Mouse (Mus musculus) midbrain, embryonic 11.5 days (tissue): ENCODE measurements around the gene Schip1. TPM values are rescaled to one million over a fixed set of nuclear protein-coding genes. Genes with fewer than 3 reads are reported as not detected.

ENCODE experiments used
- ATAC-seq: fragments of 200-750 bp; cut with Nextera tagmentation; 2 replicates; pipeline ENCODE4 v1.8.0; 2017; ENCODE audit warnings: moderate TSS enrichment, moderate library complexity; ENCODE audit not compliant: low FRiP score
- DNase-seq: peaks from one replicate; pipeline ENCODE4 v3.0.0; 2015; ENCODE audit warnings: low spot score; ENCODE audit errors: missing footprints
- H3K27ac ChIP-seq: fragments of 300-500 bp; sonication (generic); 2 replicates; pipeline ENCODE4 v1.5.1; 2014; ENCODE audit warnings: low read depth, low read length
- H3K27me3 ChIP-seq: fragments of 300-500 bp; sonication (generic); 2 replicates; pipeline ENCODE4 v1.6.1; 2014; ENCODE audit warnings: mild to moderate bottlenecking, low read length, moderate library complexity, mixed read lengths; ENCODE audit not compliant: control insufficient read depth, insufficient read depth
- H3K36me3 ChIP-seq: fragments of 300-500 bp; sonication (generic); 2 replicates; pipeline ENCODE4 v1.6.1; 2014; ENCODE audit warnings: mild to moderate bottlenecking, low read length, moderate library complexity, mixed read lengths; ENCODE audit not compliant: control insufficient read depth, insufficient read depth
- H3K4me1 ChIP-seq: fragments of 300-500 bp; sonication (generic); 2 replicates; pipeline ENCODE4 v1.6.1; 2014; ENCODE audit warnings: low read length; ENCODE audit not compliant: control insufficient read depth, insufficient read depth
- H3K4me2 ChIP-seq: fragments of 300-500 bp; sonication (generic); 2 replicates; pipeline ENCODE4 v1.6.1; 2014; ENCODE audit warnings: mild to moderate bottlenecking, moderate library complexity
- H3K4me3 ChIP-seq: fragments of 300-500 bp; sonication (generic); 2 replicates; pipeline ENCODE4 v1.5.1; 2014; ENCODE audit warnings: low read depth, low read length
- H3K9ac ChIP-seq: fragments of 300-500 bp; sonication (generic); 2 replicates; pipeline ENCODE4 v1.6.1; 2014; ENCODE audit warnings: low read length
- H3K9me3 ChIP-seq: fragments of 300-500 bp; sonication (generic); 2 replicates; pipeline ENCODE4 v1.6.1; 2016; ENCODE audit warnings: low read length; ENCODE audit not compliant: control insufficient read depth
- WGBS: fragments of 180-500 bp; shearing (Covaris S2); extraction: QIAGEN DNeasy Blood & Tissue Kit; methylation state at CpG from one replicate; pipeline ENCODE4 v1.1.7; 2014; 5-methylcytosine and 5-hydroxymethylcytosine counted together
- polyA plus RNA-seq: library from polyadenylated mRNA; unstranded; fragments of >200 nt; fragmentation: Nextera tagmentation; extraction: Ambion mirVana; gene quantifications from 2 replicates; pipeline ENCODE4 v1.2.1, GENCODE M21; 2014

The Schip1 gene
- polyA plus RNA-seq, 1 experiment from 2014 or later = 83.1 TPM

- no peak for ATAC-seq
- no peak for DNase-seq
- H3K27ac ChIP-seq = no peak overlapping the region
- no peak overlapping the region for H3K4me3 ChIP-seq
- no peak overlapping the region for H3K9ac ChIP-seq
- H3K27me3 ChIP-seq = no peaks in the 10 kb centered on the region
- no peaks in the 10 kb centered on the region for H3K36me3 ChIP-seq
- no peak overlapping the region for H3K4me2 ChIP-seq
- no peaks in the 10 kb centered on the region for H3K9me3 ChIP-seq
- 82% methylated on average over 4 of the region's 4 CpGs for WGBS
- H3K4me1 ChIP-seq = peaks cover 5% of the 10 kb centered on the region
Measured at GRCm38 (mm10) chr3:68403343-68403742, 338.7 kb downstream of the Schip1 start.

- Histone ChIP-seq H3K9ac (no peak overlapping the region), H3K36me3 (no peaks in the 10 kb centered on the region), H3K4me3 (no peak overlapping the region), H3K27ac (no peak overlapping the region), H3K27me3 (no peaks in the 10 kb centered on the region), H3K9me3 (no peaks in the 10 kb centered on the region), H3K4me1 (peaks cover 5% of the 10 kb centered on the region), H3K4me2 (no peak overlapping the region)
- no peak for DNase-seq
- WGBS = 77% methylated on average over 2 of the region's 2 CpGs
- no peak for ATAC-seq
Measured at GRCm38 (mm10) chr3:68403783-68404217, 339.2 kb downstream of the Schip1 start.

DNA sequence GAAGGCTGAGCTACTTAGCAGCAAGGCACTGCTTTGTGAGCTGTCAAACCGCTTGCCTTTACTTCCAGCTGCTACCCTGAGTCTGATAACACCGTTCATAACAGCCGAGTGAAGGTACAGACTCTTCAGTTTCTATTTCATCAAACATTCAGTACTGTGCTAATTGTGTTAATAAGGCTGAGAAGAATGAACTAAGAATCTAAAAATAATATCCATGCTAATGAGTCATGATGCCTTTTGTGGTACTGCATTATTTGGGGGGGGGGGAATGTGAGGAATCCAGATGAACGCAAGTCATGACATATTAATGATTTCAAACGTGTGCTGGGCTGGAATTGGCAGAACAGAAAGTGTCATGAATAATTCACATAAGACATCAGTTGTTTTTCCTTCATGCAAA, 341.1 kb downstream of the Schip1 start:
- H3K4me3 ChIP-seq = no peak overlapping the region
- 71% methylated on average over 5 of the region's 5 CpGs for WGBS
- no peaks in the 10 kb centered on the region for H3K9me3 ChIP-seq
- H3K4me2 ChIP-seq = no peak overlapping the region
- H3K27me3 ChIP-seq = no peaks in the 10 kb centered on the region
- H3K4me1 ChIP-seq = peaks cover 3% of the 10 kb centered on the region
- H3K27ac ChIP-seq = no peak overlapping the region; the same call in 1 of the 2 replicates
- H3K9ac ChIP-seq = no peak overlapping the region
- DNase-seq (no peak), ATAC-seq (no peak)
- H3K36me3 ChIP-seq = no peaks in the 10 kb centered on the region

DNA sequence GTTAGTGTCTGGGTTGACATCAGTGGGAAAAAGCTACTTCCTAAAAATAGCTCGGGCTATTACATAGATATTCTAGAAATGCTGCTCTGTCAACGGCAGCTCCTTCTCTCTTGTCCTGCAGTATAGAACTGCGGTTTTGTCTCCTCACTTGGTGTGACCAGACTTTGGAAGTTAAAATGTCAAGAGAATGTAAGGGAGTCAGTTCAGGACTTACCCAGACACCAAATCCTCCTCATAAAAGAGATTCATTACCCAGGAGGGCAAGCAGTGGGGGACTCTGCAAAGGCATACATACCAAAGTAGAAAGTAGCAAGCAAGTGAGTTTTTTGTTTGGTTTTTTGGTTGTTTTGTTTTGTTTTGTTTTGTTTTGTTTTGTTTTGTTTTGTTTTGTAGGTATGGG, 347.7 kb downstream of the Schip1 start:
- Histone ChIP-seq H3K4me2 (no peak overlapping the region), H3K27me3 (no peaks in the 10 kb centered on the region), H3K36me3 (no peaks in the 10 kb centered on the region), H3K9ac (no peak overlapping the region), H3K27ac (no peak overlapping the region), H3K4me1 (no peaks in the 10 kb centered on the region), H3K4me3 (no peak overlapping the region), H3K9me3 (no peaks in the 10 kb centered on the region)
- no peak for ATAC-seq
- DNase-seq = no peak
- 90% methylated on average over 3 of the region's 3 CpGs for WGBS

DNA sequence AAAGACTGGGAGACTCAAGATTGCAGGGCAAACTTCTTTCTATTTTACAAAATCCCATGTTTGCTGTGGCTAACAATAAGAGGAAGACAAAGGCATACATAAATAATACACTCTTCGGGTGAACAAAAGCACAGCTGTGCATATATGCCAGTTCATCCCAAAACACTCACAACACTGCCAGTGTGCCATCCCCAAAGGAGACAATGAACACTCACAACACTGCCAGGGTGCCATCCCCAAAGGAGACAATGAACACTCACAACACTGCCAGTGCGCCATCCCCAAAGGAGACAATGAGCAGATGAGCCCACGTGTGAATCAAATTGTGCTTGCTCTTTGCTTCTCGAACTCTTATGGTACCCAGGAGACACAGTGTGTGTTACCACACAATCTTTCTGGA, 355.2 kb downstream of the Schip1 start:
- Histone ChIP-seq H3K36me3 (no peaks in the 10 kb centered on the region), H3K9me3 (no peaks in the 10 kb centered on the region), H3K4me3 (no peak overlapping the region), H3K27me3 (no peaks in the 10 kb centered on the region), H3K4me2 (no peak overlapping the region), H3K27ac (no peak overlapping the region), H3K4me1 (no peaks in the 10 kb centered on the region), H3K9ac (no peak overlapping the region)
- 82% methylated on average over 4 of the region's 4 CpGs for WGBS
- ATAC-seq = no peak
- no peak for DNase-seq

DNA sequence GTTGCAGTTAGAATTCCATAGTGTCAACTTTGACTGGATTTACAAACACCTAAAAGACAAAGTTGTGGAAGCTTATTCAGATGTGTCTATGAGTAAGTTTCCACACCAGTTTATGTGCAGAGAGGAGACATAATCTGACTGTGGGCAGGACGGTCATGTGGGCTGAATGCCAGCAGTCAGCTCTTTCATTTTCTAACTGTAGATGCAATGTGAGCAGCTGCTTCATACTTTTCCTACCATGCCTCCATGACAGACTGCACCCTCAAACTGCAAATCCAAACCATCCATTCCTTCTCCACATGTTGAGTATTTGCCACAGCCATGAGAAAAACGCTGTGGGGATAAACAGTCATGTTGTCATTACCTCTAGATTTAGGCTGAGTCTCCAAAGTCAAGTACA, 356.3 kb downstream of the Schip1 start:
- ATAC-seq = no peak
- Histone ChIP-seq H3K27ac (no peak overlapping the region), H3K4me2 (no peak overlapping the region), H3K4me3 (no peak overlapping the region), H3K27me3 (no peaks in the 10 kb centered on the region), H3K9ac (no peak overlapping the region), H3K36me3 (no peaks in the 10 kb centered on the region), H3K9me3 (no peaks in the 10 kb centered on the region), H3K4me1 (no peaks in the 10 kb centered on the region)
- 87% methylated on average over 2 of the region's 2 CpGs for WGBS
- no peak for DNase-seq

- H3K27me3 ChIP-seq = no peaks in the 10 kb centered on the region
- WGBS = 81% methylated on average over 2 of the region's 2 CpGs
- H3K4me3 ChIP-seq = no peak overlapping the region
- no peaks in the 10 kb centered on the region for H3K9me3 ChIP-seq
- H3K36me3 ChIP-seq = no peaks in the 10 kb centered on the region
- ATAC-seq (no peak), DNase-seq (no peak)
- no peaks in the 10 kb centered on the region for H3K4me1 ChIP-seq
- H3K27ac ChIP-seq = no peak overlapping the region
- H3K9ac ChIP-seq = no peak overlapping the region
- H3K4me2 ChIP-seq = no peak overlapping the region
Measured at GRCm38 (mm10) chr3:68421849-68422248, 357.2 kb downstream of the Schip1 start.

DNA sequence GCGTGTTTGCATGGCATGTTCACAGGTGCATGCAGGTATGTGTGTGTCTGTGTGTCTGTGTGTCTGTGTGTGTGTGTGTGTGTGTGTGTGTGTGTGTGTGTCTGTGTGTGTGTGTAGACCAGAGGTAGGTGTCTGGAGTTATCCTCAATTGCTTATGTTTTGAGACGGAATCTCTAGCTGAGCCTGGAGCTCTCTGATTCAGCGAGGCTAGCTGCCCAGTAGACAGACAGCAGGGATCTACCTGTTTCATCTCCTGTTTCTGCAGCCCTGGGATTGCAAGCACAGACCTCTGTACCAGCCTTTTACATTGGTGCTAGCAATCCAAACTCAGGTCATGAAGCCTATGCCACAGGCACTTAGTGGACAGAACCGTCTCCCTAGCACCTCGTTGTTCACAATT, 363.5 kb downstream of the Schip1 start:
- ATAC-seq (no peak), DNase-seq (no peak)
- no peaks in the 10 kb centered on the region for H3K27me3 ChIP-seq
- no peaks in the 10 kb centered on the region for H3K9me3 ChIP-seq
- H3K4me3 ChIP-seq = no peak overlapping the region
- H3K36me3 ChIP-seq = no peaks in the 10 kb centered on the region
- H3K4me1 ChIP-seq = no peaks in the 10 kb centered on the region
- no peak overlapping the region for H3K9ac ChIP-seq
- no peak overlapping the region for H3K27ac ChIP-seq
- no peak overlapping the region for H3K4me2 ChIP-seq
- 92% methylated on average over 5 of the region's 5 CpGs for WGBS

- H3K4me1 ChIP-seq = no peaks in the 10 kb centered on the region
- H3K4me2 ChIP-seq = no peak overlapping the region
- H3K27ac ChIP-seq = no peak overlapping the region
- no peak overlapping the region for H3K9ac ChIP-seq
- 43% methylated on average over 7 of the region's 7 CpGs for WGBS
- no peaks in the 10 kb centered on the region for H3K36me3 ChIP-seq
- no peaks in the 10 kb centered on the region for H3K9me3 ChIP-seq
- DNase-seq (no peak), ATAC-seq (no peak)
- no peak overlapping the region for H3K4me3 ChIP-seq
- H3K27me3 ChIP-seq = no peaks in the 10 kb centered on the region
Measured at GRCm38 (mm10) chr3:68434435-68434834, 369.8 kb downstream of the Schip1 start.

DNA sequence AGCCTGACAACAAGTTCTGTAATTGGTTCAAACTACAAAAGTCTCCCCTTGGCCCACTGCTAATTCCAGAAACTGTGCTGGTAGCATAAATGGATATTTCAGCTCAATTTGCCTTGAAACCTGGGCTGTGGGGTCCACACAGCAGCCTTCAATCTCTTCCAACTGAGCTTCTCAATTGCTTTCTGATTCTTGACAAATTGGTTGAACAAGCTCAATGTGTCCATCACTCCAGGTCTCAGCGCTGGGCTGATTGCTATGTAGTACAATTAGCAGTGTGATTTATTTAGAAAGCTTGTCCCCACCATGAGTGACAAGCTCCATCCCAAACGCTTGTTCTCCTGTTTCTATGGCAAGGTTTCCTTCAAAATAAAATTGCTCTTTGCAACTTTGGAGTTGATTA, 370.3 kb downstream of the Schip1 start:
- Histone ChIP-seq H3K4me3 (no peak overlapping the region), H3K36me3 (no peaks in the 10 kb centered on the region), H3K4me1 (no peaks in the 10 kb centered on the region), H3K9me3 (no peaks in the 10 kb centered on the region), H3K9ac (no peak overlapping the region), H3K4me2 (no peak overlapping the region), H3K27me3 (no peaks in the 10 kb centered on the region), H3K27ac (no peak overlapping the region)
- DNase-seq = no peak
- no peak for ATAC-seq
- 86% methylated on average over 2 of the region's 2 CpGs for WGBS
